Mouse (Mus musculus): ENCODE results near the gene Tarbp2.

Tarbp2 gene

DNA sequence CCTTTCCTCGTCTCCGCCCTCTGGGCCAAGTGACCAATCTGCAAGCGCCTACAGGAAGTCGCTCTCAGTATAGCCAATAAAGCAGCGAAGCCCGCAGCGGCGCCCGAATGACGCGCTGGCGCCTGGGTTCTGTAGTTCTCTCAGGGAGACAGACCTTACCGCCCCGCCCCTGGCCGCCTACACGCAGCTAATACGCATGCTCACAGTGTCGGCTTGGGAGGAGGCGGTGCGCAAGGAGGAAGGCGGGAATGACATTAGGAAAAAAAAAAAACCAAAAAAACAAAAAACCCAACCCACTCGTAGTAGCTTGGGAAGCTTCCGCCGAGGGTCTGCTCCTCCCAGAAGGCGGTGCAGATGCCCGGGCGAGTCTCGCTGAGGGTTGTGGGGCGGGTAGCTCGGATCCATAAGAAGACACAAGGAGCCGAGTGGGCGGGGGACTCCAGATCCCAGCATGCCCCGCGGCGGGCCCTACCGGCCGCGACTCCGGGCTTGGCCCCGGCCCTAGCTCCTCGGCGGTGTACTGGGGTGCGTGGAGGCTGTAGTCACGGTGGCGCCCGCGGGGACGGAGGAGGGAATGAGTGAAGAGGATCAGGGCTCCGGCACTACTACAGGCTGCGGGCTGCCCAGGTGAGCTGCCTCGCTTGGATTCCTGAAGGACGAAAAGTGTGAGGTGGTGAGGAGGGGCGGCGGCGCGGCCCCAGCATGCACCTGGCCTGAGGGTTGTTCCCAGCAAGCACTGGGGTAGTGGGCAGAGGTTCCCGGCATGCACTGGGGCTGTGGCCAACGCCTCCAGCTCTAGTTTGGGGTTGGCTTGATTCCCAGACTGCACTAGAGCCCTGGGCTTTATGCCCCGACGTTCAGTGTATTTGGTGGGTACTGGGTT lies at the start of gene Tarbp2:
Tarbp2 (plus strand) TSS at position 217 of the 883 bp plus-strand sequence.
- peak; percentile 99 for DNase-seq

DNA sequence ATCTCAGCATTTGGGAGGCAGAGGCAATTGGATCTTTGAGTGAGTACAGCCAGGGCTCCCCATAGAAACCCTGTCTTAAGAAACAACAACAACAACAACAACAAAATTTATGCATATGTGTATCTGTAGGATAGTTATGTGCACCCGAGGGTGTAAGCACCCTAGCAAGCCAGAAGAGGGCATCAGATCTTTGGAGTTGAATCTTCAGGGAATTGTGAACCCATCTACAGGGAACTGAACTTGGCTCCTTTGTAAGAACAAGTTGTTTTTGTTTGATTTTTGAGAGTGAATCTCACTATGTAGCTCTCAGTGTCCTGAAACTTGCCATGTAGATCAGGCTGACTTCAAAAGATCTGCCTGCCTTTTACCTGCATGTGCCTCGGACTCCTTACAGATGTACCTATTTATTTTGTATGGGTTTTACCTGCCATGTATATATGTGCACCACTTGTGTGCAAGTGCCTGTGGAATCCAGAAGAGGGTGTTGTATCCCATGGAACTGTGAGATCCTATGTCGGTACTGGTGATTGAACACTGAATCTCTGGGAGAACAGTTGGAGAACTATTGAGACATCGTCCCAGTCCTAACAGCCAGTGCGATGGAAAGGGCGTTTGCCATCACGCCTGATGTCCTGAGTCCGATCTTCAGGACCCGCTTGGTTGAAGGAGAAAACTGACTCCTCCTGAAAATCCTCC lies 49.2 kb upstream of the Tarbp2 start:
- no peak for DNase-seq

DNA sequence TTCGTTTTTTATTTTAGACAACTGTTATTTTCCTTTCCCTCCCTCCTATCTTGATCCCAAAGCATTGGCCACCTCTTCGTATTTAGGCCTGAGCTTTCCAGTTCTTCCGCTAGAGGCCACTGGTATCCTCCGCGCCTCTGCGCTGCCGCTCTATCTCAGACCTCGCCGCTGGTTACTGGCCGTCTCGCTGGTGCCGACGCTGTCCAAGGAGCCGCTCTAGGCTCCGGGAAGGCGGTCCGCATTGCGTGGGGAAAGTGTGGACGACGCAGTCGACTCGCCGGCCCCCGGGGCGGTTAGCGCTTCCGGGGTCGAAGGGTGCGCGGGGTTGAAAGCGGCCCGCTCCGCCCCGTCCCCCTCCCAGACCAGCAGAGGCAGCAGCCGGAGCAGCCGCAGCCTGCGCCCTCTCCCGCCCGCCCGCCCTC lies 47.8 kb upstream of the Tarbp2 start, which contains the start of gene Pcbp2:
Pcbp2 (plus strand) TSS at position 357 of the 422 bp plus-strand sequence.
- peak; percentile 97 for DNase-seq

DNA sequence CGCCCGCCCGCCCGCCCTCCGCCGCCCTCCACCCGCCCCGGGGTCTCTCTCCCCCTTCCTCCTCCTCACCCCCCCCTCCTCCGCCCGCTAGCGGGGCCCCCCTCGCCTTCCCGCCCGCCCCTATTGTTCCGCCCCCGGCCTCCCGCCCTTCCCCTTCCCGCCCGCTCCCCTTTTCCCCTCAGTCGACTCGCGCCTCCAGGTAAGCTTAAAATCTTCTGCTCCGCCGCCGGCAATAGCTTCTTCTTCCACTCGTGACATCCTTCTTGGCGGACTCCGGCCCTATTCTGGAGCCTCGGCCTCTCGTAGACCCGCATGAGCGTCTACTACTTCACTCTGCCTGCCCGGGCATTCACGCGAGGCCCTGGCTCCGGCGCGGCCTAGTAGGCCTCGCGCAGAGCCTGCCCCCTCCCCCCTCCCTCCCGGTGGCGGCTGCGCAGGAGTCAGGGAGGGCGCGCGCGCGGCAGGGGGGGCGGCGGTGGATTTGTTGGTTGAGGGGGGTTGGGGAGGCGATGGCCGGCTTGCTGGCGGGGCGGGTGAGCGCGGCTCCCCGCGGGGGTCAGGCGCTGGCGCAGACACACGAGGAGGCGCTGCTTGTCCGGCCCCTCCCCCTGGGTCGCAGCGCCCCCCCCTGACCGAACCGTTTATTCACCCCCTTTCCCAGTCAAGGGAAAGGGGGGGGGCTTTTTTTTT lies 47.2 kb upstream of the Tarbp2 start:
- DNase-seq: peak; percentile 86

DNA sequence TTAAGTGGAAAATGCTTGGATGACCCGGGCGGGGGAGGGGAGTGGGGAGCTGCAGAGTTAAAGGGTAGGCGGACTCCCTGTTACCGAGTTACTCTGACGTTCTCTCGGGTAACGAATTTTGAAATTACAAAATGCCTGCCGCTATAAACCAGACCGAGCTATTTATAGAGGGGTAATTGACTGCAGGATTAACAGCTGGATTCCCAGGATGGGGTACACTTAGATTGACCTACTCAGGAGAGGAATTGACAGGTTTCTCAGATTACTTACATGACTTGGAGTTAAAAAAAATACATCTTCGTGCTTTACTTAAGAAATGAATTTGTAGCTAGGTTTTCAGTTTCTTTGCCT lies 46.7 kb upstream of the Tarbp2 start:
- DNase-seq: no peak

DNA sequence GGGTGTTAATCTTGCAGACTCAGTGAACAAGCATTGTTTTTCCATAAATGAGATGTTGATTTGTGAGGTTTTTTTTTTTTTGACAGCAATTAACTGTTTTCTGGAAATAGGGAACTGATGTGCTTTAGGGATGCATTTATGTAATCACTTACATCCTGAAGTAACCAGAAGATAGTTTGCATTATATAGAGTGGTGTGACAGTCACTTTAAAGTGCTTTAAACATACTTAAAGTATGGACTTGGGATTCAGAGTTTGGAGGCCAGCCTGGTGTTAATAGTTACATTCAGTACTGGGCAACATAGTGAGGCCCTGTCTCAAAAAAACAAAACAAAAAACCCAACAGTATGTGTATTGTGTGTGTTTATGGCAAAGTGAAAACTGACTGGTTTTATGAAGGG lies 46.3 kb upstream of the Tarbp2 start:
- DNase-seq: no peak

DNA sequence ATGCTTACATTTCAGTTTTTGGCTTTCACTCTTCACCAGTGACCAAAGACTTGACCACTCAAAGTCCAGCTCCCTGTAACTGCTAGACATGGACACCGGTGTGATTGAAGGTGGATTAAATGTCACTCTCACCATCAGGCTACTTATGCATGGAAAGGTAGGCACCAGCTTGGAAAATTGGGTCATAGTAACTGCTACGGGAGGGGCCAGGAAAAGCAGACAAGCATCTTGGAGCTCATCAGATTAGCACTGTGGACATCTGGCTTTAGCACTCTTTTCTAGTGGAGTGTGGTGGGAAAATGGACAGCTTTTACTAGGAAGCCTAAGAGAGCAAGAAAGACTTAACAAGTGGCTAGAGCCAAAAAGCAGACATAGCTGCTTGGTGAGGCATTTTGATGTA lies 44.7 kb upstream of the Tarbp2 start:
- DNase-seq: no peak

DNA sequence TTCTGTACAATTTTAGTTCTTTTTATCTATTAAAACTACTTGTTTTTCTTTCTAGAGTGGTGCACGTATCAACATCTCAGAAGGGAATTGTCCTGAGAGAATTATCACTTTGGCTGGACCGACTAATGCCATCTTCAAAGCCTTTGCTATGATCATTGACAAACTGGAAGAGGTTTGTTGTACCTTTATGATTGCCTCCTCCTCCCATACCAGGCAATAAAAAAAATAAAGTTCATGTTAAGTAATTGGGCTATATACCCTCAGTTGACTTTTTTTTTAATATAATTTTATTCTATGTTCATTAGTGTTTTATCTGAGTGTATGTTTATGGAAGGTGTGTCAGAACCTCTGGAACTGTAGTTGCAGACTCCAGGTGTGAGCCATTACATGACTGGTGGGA lies 43.5 kb upstream of the Tarbp2 start:
- no peak for DNase-seq

DNA sequence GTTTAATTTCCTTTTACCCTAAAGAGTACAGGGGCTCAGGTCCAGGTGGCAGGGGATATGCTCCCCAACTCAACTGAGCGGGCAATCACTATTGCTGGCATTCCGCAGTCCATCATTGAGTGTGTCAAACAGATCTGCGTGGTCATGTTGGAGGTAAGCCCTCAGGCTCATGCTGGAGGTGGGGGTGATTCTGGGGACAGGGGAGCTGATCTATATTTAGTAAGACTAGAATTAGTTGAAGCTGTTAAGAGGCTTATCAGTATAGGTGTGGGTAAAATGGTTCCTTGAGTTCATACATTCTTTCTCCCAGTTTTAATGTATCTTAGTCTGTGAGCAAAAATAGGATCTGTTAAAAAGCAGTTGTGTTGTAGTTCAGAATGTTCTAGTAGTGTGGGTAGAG lies 34.9 kb upstream of the Tarbp2 start:
- no peak for DNase-seq

DNA sequence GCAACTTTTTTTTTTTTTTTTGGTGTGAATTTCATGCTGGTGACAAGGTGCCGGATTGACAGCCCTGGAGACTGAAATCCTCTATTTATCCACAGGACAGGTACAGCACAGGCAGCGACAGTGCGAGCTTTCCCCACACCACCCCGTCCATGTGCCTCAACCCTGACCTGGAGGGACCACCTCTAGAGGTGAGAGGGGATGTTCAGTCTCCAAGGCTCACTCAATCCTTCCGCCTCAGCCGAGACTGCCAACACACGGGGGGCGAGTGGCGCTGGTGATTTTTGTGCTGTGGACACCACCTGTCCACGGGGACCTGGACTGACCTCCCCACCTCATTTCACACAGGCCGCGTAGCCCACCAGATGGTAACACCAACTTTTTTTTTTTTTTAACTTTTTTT lies 32.1 kb upstream of the Tarbp2 start:
- no peak for DNase-seq

DNA sequence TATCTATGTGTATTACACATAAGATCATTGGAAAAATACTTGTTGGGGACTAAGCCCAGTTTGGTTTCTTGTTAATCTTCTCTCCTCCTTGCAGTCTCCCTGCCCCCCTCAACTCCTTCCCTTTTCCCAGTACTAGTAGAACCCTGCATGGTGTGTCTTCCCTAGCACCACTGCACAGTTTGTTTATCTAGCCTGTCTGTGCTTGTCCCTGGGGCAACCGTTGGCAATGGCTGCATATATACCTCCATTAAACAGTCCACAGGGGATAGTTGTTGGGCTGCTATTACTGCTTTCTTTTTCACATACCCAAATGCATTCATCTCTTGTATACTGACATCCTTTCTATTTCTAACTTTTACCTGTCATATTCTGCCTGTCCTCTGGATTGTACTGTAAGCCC lies 30.3 kb upstream of the Tarbp2 start:
- no peak for DNase-seq

DNA sequence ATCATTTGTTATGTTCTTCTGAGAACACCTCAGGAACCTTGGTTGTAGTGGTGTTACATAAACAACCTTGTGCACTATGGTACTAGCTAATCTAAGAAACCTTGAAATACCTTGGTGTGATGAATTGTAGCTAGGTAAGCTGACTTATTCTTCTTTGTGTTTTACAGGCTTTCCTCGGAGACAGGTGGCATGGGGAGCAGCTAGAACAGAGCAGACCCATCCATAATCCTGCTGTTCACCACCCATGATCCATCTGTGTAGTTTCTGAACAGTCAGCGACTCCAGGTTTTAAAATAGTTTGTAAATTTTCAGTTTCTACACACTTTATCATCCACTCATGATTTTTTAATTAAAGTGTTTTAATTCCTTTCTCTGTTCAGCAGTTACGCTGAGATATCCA lies 19.7 kb upstream of the Tarbp2 start:
- no peak for DNase-seq

DNA sequence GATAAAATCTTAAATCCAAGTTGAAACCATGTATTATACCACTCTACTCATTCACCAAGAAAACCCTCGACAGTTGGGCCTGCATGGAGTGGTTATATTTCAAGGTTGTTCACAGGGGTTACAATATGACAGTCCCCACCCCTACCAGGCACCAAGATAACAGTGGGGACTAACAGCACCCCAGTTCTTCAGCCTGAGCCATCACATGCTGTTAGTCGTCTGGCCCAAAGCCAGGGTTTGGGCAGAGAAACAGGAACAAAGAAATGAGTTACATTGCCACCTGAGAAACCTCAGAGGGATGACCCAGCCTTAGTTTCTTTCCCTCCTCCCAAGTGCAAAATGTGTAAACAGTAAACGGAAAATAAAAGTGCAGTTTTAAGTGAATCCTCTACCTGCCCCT lies 18.6 kb upstream of the Tarbp2 start:
- DNase-seq: no peak

DNA sequence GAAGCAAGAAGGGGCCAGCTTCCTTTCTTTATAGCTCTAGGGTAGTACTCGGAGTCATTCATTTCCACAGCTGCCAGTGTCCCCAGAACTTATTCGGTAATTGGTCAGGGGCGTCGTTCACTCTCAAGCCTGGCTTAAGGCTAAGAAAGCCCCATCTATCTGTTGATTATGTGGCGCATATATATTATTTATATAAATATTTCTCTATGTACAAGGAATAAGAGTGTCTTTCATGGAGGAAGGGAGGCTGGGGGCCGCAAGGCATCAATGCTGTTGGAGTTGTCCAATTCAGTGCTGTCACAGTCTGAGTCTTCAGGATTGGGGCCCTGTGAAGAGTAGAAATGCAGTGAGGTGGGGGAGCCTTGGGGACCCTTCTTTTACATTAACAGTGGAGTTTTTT lies 18.1 kb upstream of the Tarbp2 start:
- DNase-seq: no peak

DNA sequence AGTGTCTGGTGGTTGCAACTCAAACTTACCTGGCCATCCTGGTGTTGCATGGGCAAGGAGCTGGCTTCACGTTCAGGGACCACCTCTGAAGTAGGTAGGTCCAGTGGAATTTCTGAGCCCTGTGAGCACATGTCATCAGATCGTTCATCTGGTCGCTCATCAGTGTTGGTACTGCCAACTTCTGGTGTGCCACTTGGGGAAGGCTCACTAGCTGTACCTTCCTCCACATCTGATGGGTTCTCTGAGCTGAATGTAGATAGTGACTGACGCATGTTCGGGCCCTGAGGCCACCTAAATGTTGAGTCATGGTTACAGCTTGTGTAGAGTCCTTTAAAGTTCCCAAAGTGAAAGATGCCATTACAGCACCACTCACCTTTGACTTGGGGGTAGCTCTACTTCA lies 17.5 kb upstream of the Tarbp2 start:
- no peak for DNase-seq

DNA sequence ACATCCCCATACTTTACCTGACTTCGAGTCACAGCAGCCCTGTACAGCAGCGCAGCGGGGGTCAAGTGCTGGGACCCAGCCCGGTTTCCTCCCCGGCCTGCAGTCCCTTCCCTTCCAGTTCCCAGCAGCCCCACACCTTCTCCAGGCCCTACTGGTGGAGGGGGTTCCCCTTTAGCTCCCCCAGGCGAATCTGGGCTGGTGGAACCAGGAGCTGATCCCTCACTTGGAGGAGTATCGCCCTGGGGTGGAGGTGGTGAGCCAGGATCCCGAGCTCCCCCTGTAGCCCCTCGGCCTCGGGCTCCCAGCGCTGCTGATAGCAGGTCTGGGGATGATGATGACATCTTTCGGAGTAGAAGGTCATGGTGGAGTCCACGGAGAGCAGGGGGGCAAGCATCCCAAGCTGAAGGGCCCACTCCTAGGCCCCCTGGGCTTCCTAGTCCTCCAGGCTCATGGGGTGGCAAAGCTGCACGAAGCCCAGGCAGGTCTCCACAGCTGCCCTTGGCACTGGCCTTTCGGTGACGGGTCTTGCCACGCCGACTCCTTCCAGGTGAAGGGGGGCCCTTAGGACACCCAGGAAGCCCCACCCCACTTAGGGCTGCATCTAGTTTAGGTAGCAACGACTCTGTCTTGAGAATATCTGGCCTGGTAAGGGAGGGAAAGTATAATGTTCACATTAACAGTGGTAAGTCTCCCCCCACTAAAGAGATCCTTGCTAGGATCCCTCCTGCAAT lies 16.7 kb upstream of the Tarbp2 start:
- no peak for DNase-seq

DNA sequence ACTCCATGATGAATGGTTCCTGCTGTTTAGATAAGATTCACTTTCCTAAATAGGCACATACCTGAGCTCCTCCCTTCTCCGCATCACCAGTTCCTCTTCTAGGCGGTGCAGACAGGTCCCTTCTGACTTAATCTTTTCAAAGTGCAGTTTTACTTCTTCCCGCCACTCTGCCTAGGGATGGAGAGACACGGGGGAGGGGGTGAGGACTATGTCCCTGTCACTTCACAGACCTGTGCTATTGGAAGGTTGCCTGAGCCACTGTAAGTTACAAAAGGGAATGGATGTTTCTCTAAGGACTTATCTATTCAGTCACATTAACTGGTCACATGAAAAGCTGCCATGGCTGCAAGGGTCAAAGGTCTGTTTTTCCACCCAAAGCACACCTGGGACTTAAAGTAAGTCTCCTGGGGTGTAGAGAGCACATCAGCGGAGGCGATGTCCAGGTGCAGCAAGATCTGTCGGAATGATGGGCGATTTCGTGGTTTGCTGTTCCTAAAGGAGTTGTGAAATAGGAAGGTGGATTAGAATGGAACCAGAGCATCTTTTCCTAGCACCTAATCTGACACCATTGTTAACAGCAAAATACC lies 15.6 kb upstream of the Tarbp2 start:
- no peak for DNase-seq

DNA sequence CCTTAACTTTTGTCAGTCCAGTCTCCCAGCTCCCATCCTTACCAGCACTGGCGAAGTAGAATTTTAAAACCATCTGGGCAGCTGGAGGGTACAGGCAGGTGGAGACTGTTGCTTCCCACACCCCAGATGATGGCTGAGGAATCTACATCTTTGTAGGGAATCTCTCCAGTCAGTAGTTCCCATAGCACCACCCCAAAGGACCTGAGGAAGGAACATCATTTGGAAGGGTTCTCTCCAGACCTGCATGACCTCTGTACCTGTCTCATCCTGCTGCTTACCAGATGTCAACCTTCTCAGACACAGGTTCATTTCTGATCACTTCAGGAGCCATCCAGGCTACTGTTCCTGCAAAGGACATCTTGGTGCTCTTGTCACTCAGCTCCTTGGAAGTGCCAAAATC lies 14.5 kb upstream of the Tarbp2 start, which contains the start of gene Gm10337:
Gm10337 (plus strand) TSS at position 276 of the 400 bp plus-strand sequence.
- DNase-seq: no peak

DNA sequence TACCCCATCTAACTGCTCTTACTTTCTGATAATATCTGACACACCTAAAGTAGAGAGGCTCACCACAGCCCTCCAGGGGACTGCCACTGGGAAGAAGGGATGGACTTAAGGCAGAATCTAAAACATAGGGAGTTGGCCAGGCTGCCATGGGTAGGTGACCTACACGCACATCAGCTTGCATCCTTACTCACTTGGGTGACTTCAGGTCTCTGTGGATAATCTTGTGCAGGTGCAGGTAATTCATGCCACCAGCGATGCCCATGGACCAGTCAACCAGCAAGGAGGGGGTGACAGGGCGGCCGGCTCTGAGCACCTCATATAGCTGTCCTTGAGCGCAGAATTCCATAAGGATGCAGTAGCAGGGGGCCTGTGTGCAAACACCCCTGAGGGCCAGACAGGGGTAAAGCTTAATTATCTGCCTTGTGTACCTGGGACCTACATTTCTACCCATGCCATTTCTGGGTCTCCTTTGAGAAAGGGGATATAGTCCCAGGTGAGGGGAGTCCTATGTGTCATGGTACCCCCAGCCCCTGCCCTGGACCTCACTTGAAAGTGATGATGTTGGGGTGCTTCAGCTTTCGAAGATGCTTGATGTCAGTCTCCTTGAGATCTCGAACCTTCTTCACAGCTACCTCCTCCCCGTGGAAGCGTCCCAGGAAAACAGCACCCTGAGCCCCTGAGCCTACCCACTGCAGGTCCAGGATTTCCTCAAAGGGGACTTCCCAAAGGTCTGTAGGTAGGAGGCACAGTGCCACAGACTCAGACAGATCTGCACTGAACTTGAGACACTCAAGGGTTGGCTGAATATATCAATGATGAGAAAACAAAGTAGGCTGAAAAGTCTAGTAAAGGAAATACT lies 13.8 kb upstream of the Tarbp2 start:
- DNase-seq: no peak

DNA sequence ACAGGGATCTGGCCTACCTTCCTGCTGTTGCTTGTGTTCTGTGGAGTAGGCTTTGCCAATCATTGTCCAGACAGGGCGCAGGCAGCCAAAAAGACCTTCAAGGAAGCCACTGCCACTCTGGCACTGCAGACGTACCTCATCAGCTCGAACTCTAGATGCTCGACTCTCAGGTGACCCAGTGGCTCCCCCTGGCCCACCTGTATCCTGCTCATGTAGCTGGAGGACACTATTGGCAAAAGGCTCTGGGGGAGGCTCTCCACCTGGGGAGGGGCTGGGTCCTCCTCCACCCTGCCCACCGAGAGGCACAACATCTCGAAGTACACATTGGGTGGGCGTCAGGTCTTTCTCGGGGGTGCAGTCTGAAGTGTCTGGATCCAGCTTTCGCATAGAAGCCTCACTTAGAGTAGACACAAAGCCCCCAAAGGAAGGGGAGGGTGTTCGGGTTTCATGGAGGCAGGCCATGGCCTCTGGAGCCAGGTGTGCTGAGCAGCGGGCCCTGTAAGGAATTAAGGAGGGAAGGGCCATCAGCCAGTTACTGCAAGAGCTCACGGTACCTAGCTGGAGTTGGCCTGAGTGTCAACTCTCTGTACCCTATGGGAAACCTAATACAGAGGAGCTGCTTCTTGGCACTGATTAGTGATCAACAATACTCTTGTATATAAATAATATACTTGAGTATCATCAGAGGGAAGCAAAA lies 12.8 kb upstream of the Tarbp2 start:
- no peak for DNase-seq

Measured in thymus, postnatal 14 days (tissue).